Mouse (Mus musculus) activated CD4-positive, CD25-positive, alpha-beta regulatory T cell, adult 9 weeks (primary cell): Measurements from ENCODE around the gene Fam208b. TPM values are rescaled to one million over a fixed set of nuclear protein-coding genes. Genes with fewer than 3 reads are reported as not detected.

ENCODE experiments used
- polyA plus RNA-seq: library from polyadenylated mRNA; unstranded; fragments of 100-300 nt; shearing (Covaris generic); gene quantifications from one replicate; pipeline ENCODE4 v1.2.1, GENCODE M21; 2017

Fam208b gene
- 59.4 TPM for polyA plus RNA-seq

DNA sequence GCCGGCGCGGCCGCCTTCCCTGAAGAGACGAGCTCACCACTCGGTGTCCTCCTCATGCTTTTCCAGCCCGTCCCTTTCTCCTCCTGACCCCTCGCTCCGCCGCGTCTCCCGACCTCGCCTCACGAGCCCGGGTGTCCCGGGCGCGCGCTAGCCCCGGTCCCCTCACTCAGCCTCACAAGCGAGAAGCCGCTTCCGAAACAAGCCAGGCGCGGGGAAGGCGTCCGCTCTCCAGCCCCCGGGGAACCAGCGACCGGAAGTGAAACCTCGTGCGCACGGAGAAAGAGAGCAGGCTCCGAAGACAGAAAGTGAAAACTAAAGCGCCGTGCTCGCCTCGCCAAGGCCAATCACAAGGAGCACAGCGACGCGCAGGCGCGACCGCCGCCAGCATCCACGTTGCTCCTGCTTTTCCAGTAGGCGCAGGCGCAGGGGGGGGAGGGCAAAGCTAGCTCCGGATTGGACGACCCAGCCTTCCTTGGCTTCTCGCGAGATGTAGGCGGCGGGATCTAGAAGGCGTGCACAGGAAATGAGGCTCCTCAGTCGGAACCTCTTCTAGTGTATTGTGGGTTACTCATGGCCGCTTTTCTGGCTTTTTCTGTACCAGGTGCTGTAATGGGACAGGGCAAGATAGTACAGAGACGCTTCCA lies at the start of gene Fam208b:
Gene Fam208b (minus strand): TSS at position 314 of the 644 bp plus-strand sequence.

DNA sequence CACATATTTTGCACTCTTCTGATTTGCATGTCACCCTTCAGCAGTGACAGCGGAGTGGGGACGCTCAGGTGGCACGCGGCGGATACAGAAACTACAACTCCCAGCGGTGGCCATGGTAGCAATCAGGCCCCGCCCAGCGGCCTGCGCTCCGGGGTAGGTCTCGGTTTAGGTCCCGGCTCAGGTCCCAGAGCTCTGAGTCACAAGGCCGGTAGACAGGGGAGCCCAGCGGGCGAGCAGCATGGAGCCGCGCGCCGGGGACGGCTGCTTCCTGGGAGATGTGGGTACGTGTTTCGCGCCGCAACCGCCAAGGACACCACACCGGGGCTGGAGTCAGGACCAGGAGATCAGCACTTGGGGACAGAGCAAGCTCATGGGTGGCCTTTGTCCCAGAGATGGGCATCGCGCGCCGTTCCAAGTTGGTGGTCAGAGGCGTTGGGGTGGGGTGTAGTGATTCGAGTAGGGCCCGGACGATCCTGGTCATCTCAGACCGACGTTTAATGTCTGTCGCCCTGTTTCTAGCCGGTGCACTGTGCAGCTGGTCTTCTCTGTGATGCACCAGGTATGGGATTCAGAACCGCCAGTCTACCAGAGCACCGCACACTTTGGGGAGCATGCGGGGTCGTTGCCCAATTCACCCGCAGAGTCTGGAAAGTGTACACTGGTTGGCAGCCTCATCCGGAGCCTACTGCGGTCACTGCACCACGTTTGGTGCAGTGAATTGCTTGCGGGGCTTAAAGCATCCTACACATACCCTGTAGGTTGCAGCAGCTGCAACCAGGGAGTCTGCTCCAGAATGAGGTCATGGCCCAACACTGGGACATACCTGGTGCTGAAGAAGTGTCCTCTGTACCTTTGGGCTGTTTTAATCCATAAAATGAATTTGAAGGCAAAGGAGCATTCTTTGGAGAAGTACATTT lies 23.2 kb upstream of the Fam208b start, which contains the start of gene Asb13:
Gene Asb13 (plus strand): TSS at position 138 of the 917 bp plus-strand sequence.

DNA sequence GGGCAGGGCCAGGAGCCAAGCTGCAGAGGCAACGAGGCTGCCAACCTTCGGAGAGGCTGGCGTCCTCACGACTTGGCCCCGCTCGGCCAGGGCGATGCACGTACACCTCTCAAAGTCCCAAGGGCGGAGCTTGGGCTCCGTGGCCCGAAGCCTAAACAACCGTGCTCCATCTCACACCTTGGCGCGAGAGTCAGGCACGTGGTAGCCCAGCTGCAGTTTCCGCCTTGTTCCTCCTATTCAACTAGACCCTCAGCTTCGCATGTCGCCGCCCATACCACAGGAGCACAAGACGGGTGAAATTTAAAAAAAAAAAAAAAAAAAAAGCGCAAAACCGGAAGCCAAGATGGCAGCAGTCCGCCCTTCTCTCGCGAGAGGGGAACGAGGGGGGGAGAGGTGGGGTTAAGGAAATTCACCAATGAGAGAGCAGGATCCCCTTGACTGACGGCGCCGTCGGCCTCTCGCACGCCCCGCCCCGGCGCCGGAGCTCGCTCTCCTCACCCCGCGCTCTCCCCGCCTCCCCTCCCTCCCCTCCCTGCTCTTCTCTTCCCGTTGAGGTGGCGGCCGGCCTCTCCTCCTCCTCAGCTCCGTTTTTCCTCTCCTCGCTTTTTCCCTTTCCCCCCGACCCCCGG lies 73.2 kb downstream of the Fam208b start, which contains the start of gene Gdi2:
Gene Gdi2 (plus strand): TSS at position 470 of the 629 bp plus-strand sequence.

Other genes with a start within 250 kb of the Fam208b start
- gene Gdi2, start 73.0 kb downstream of the Fam208b start, polyA plus RNA-seq: 398 TPM
- gene Asb13, start 22.9 kb upstream of the Fam208b start, polyA plus RNA-seq: 54.5 TPM
- not detected for gene Calml3, start 193.2 kb upstream of the Fam208b start, polyA plus RNA-seq
- gene Calm4, start 226.6 kb upstream of the Fam208b start, polyA plus RNA-seq: not detected
- not detected for gene Calm5, start 243.1 kb upstream of the Fam208b start, polyA plus RNA-seq